Mouse (Mus musculus): Measurements from ENCODE around the gene Hnrnpf. TPM values are rescaled to one million over a fixed set of nuclear protein-coding genes. Genes with fewer than 3 reads are reported as not detected.
"Not testable (repeated sequence)": the region's sequence is repeated elsewhere in the genome, so short reads cannot be mapped to it uniquely, and the experiment has no call there.

Hnrnpf gene
- polyA plus RNA-seq (2016; fragmentation: Nextera tagmentation; extraction: Ambion mirVana): 762 and 839 TPM in 2 replicates

- 79% methylated on average over 17 of the region's 17 CpGs for WGBS
Measured at GRCm38 (mm10) chr6:117900126-117901080, at the start of gene Hnrnpf. Gene Hnrnpf, plus strand, starts transcription at chr6:117900324.

GRCm38 (mm10) chr6:117851747-117852146 lies 48.4 kb upstream of the Hnrnpf start:
- Histone ChIP-seq H3K27ac (replicated peaks) (no peak overlapping the region), H3K27me3 (ENCODE audit: low read depth, poor library complexity, severe bottlenecking) (no peaks in the 10 kb centered on the region), H3K4me3 (no peak overlapping the region), H3K36me3 (peaks cover 28% of the 10 kb centered on the region), H3K9me3 (replicated peaks) (no peaks in the 10 kb centered on the region), H3K4me1 (no peaks in the 10 kb centered on the region)
- 60% methylated on average over 2 of the region's 2 CpGs for WGBS
- no peak for DNase-seq (ENCODE audit: low spot score)

More at GRCm38 (mm10) chr6:117900126-117901080, at the start of gene Hnrnpf:
- no peaks in the 10 kb centered on the region for H3K9me3 ChIP-seq (replicated peaks)
- no peak for DNase-seq (ENCODE audit: low spot score)
- no peaks in the 10 kb centered on the region for H3K27me3 ChIP-seq (ENCODE audit: low read depth, poor library complexity, severe bottlenecking)
- no peak within 1 kb of the TSS for H3K4me3 ChIP-seq
- no peaks in the 10 kb centered on the region for H3K36me3 ChIP-seq
- H3K4me1 ChIP-seq: peaks cover 3% of the 10 kb centered on the region
- no peak within 1 kb of the TSS; the same call in 1 of the 2 replicates for H3K27ac ChIP-seq (replicated peaks)

GRCm38 (mm10) chr6:117857990-117858389 lies 42.1 kb upstream of the Hnrnpf start:
- no peak overlapping the region for H3K27ac ChIP-seq (replicated peaks)
- no peak overlapping the region for H3K4me3 ChIP-seq
- H3K9me3 ChIP-seq (replicated peaks): no peaks in the 10 kb centered on the region
- no peaks in the 10 kb centered on the region for H3K27me3 ChIP-seq (ENCODE audit: low read depth, poor library complexity, severe bottlenecking)
- WGBS: 95% methylated on average over 1 of the region's 1 CpGs
- DNase-seq (ENCODE audit: low spot score): no peak
- H3K36me3 ChIP-seq: no peaks in the 10 kb centered on the region
- H3K4me1 ChIP-seq: peaks cover 1% of the 10 kb centered on the region; the same call in 1 of the 2 replicates

GRCm38 (mm10) chr6:117861848-117862247 lies 38.3 kb upstream of the Hnrnpf start, which contains the start of gene Zfp239:
Gene Zfp239, plus strand, starts transcription at chr6:117862100.
- no peaks in the 10 kb centered on the region for H3K9me3 ChIP-seq (replicated peaks)
- no peaks in the 10 kb centered on the region for H3K36me3 ChIP-seq
- DNase-seq (ENCODE audit: low spot score): no peak
- peaks cover 9% of the 10 kb centered on the region for H3K4me1 ChIP-seq
- 74% methylated on average over 6 of the region's 6 CpGs for WGBS
- H3K27me3 ChIP-seq (ENCODE audit: low read depth, poor library complexity, severe bottlenecking): no peaks in the 10 kb centered on the region
- H3K4me3 ChIP-seq: peak within 1 kb of the TSS; percentile 83
- H3K27ac ChIP-seq (replicated peaks): peak within 1 kb of the TSS; percentile 88

- WGBS: 79% methylated on average over 8 of the region's 8 CpGs
- 0 out of 2 replicates have a peak overlapping the region, but pooled peaks have one; percentile 88 for H3K27ac ChIP-seq (replicated peaks)
- peaks cover 9% of the 10 kb centered on the region for H3K4me1 ChIP-seq
- H3K9me3 ChIP-seq (replicated peaks): no peaks in the 10 kb centered on the region
- H3K27me3 ChIP-seq (ENCODE audit: low read depth, poor library complexity, severe bottlenecking): no peaks in the 10 kb centered on the region
- no peaks in the 10 kb centered on the region for H3K36me3 ChIP-seq
- DNase-seq (ENCODE audit: low spot score): no peak
- H3K4me3 ChIP-seq: peak overlapping the region; percentile 83
Measured at GRCm38 (mm10) chr6:117862465-117862864, 37.7 kb upstream of the Hnrnpf start.

- H3K4me3 ChIP-seq: peak overlapping the region; percentile 83
- WGBS: 3% methylated on average over 26 of the region's 26 CpGs
- H3K4me1 ChIP-seq: peaks cover 9% of the 10 kb centered on the region
- H3K27ac ChIP-seq (replicated peaks): peak overlapping the region; percentile 88
- no peaks in the 10 kb centered on the region for H3K27me3 ChIP-seq (ENCODE audit: low read depth, poor library complexity, severe bottlenecking)
- no peaks in the 10 kb centered on the region for H3K36me3 ChIP-seq
- DNase-seq (ENCODE audit: low spot score): peak; percentile 77
- no peaks in the 10 kb centered on the region for H3K9me3 ChIP-seq (replicated peaks)
Measured at GRCm38 (mm10) chr6:117862899-117863620, 37.1 kb upstream of the Hnrnpf start.

- no peaks in the 10 kb centered on the region for H3K36me3 ChIP-seq
- WGBS: 92% methylated on average over 8 of the region's 8 CpGs
- no peak for DNase-seq (ENCODE audit: low spot score)
- peak overlapping the region; percentile 83 for H3K4me3 ChIP-seq
- no peaks in the 10 kb centered on the region for H3K9me3 ChIP-seq (replicated peaks)
- no peaks in the 10 kb centered on the region for H3K27me3 ChIP-seq (ENCODE audit: low read depth, poor library complexity, severe bottlenecking)
- H3K27ac ChIP-seq (replicated peaks): 0 out of 2 replicates have a peak overlapping the region, but pooled peaks have one; percentile 88
- peaks cover 9% of the 10 kb centered on the region for H3K4me1 ChIP-seq
Measured at GRCm38 (mm10) chr6:117863751-117864150, 36.4 kb upstream of the Hnrnpf start.

GRCm38 (mm10) chr6:117868187-117868586 lies 31.9 kb upstream of the Hnrnpf start:
- no peak overlapping the region for H3K27ac ChIP-seq (replicated peaks)
- peaks cover 6% of the 10 kb centered on the region for H3K4me1 ChIP-seq
- no peaks in the 10 kb centered on the region for H3K27me3 ChIP-seq (ENCODE audit: low read depth, poor library complexity, severe bottlenecking)
- 93% methylated on average over 8 of the region's 8 CpGs for WGBS
- no peak overlapping the region for H3K4me3 ChIP-seq
- no peaks in the 10 kb centered on the region for H3K9me3 ChIP-seq (replicated peaks)
- peaks cover 18% of the 10 kb centered on the region for H3K36me3 ChIP-seq
- DNase-seq (ENCODE audit: low spot score): no peak

- Histone ChIP-seq H3K4me1 (no peaks in the 10 kb centered on the region), H3K9me3 (replicated peaks) (no peaks in the 10 kb centered on the region), H3K4me3 (no peak overlapping the region), H3K27me3 (ENCODE audit: low read depth, poor library complexity, severe bottlenecking) (no peaks in the 10 kb centered on the region), H3K27ac (replicated peaks) (no peak overlapping the region), H3K36me3 (peaks cover 18% of the 10 kb centered on the region)
- 82% methylated on average over 14 of the region's 14 CpGs for WGBS
- no peak for DNase-seq (ENCODE audit: low spot score)
Measured at GRCm38 (mm10) chr6:117871034-117871433, 29.1 kb upstream of the Hnrnpf start.

GRCm38 (mm10) chr6:117873450-117873849 lies 26.7 kb upstream of the Hnrnpf start:
- not testable (repeated sequence) for H3K9me3 ChIP-seq (replicated peaks); DNase-seq (ENCODE audit: low spot score); H3K27me3 ChIP-seq (ENCODE audit: low read depth, poor library complexity, severe bottlenecking); H3K4me1 ChIP-seq; H3K27ac ChIP-seq (replicated peaks); H3K4me3 ChIP-seq
- 90% methylated on average over 7 of the region's 7 CpGs for WGBS
- peaks cover 18% of the 10 kb centered on the region for H3K36me3 ChIP-seq

GRCm38 (mm10) chr6:117874621-117875281 lies 25.4 kb upstream of the Hnrnpf start:
- peaks cover 4% of the 10 kb centered on the region; the same call in 1 of the 2 replicates for H3K4me1 ChIP-seq
- 84% methylated on average over 3 of the region's 3 CpGs for WGBS
- no peak overlapping the region for H3K4me3 ChIP-seq
- H3K27me3 ChIP-seq (ENCODE audit: low read depth, poor library complexity, severe bottlenecking): no peaks in the 10 kb centered on the region
- H3K36me3 ChIP-seq: peaks cover 18% of the 10 kb centered on the region
- DNase-seq (ENCODE audit: low spot score): no peak
- no peaks in the 10 kb centered on the region for H3K9me3 ChIP-seq (replicated peaks)
- H3K27ac ChIP-seq (replicated peaks): no peak overlapping the region

- H3K27ac ChIP-seq (replicated peaks): peak overlapping the region; percentile 96
- DNase-seq (ENCODE audit: low spot score): no peak
- no peaks in the 10 kb centered on the region for H3K36me3 ChIP-seq
- H3K4me1 ChIP-seq: peaks cover 21% of the 10 kb centered on the region
- 13% methylated on average over 26 of the region's 26 CpGs for WGBS
- no peaks in the 10 kb centered on the region for H3K27me3 ChIP-seq (ENCODE audit: low read depth, poor library complexity, severe bottlenecking)
- peak overlapping the region; percentile 59 for H3K4me3 ChIP-seq
- H3K9me3 ChIP-seq (replicated peaks): no peaks in the 10 kb centered on the region
Measured at GRCm38 (mm10) chr6:117878700-117879407, 21.3 kb upstream of the Hnrnpf start.

Data from midbrain, embryonic 10.5 days (tissue).